Mouse (Mus musculus): ENCODE measurements around the gene Baz2a. TPM values are rescaled to one million over a fixed set of nuclear protein-coding genes. Genes with fewer than 3 reads are reported as not detected.
A peak's percentile ranks its signal among the peaks of the same experiment; 100 is the strongest.
"Not testable (repeated sequence)": the region's sequence is repeated elsewhere in the genome, so short reads cannot be mapped to it uniquely, and the experiment has no call there.

Baz2a gene
- total RNA-seq (2015) (51.3 and 53.5 TPM in 2 replicates), total RNA-seq (2017) (21.3 and 27.4 TPM in 2 replicates)

- ATAC-seq (ENCODE audit: poor library complexity, severe bottlenecking): peak; percentile 56
Observed at GRCm38 (mm10) chr10:128091564-128092505, at the start of gene Baz2a. Baz2a (plus strand) TSS chr10:128091577.

GRCm38 (mm10) chr10:128041636-128042035 lies 49.7 kb upstream of the Baz2a start:
- ATAC-seq (ENCODE audit: poor library complexity, severe bottlenecking): no peak

- no peak for ATAC-seq (ENCODE audit: poor library complexity, severe bottlenecking)
Observed at GRCm38 (mm10) chr10:128042466-128042865, 48.9 kb upstream of the Baz2a start.

GRCm38 (mm10) chr10:128043041-128043835 lies 48.1 kb upstream of the Baz2a start:
- no peak for ATAC-seq (ENCODE audit: poor library complexity, severe bottlenecking)

GRCm38 (mm10) chr10:128048157-128048556 lies 43.2 kb upstream of the Baz2a start:
- no peak for ATAC-seq (ENCODE audit: poor library complexity, severe bottlenecking)

GRCm38 (mm10) chr10:128049741-128050140 lies 41.6 kb upstream of the Baz2a start:
- no peak for ATAC-seq (ENCODE audit: poor library complexity, severe bottlenecking)

GRCm38 (mm10) chr10:128050355-128050754 lies 41.0 kb upstream of the Baz2a start:
- no peak for ATAC-seq (ENCODE audit: poor library complexity, severe bottlenecking)

GRCm38 (mm10) chr10:128051589-128051988 lies 39.8 kb upstream of the Baz2a start:
- no peak for ATAC-seq (ENCODE audit: poor library complexity, severe bottlenecking)

- not testable (repeated sequence) for ATAC-seq (ENCODE audit: poor library complexity, severe bottlenecking)
Observed at GRCm38 (mm10) chr10:128052136-128052535, 39.2 kb upstream of the Baz2a start.

- ATAC-seq (ENCODE audit: poor library complexity, severe bottlenecking): no peak
Observed at GRCm38 (mm10) chr10:128053001-128053400, 38.4 kb upstream of the Baz2a start.

GRCm38 (mm10) chr10:128058184-128058583 lies 33.2 kb upstream of the Baz2a start:
- peak; percentile 6; the same call in 1 of the 2 replicates for ATAC-seq (ENCODE audit: poor library complexity, severe bottlenecking)

- peak; percentile 81 for ATAC-seq (ENCODE audit: poor library complexity, severe bottlenecking)
Observed at GRCm38 (mm10) chr10:128058601-128059151, 32.7 kb upstream of the Baz2a start, which contains the start of gene Ptges3. Ptges3 (plus strand) TSS chr10:128058954.

- ATAC-seq (ENCODE audit: poor library complexity, severe bottlenecking): peak; percentile 78
Observed at GRCm38 (mm10) chr10:128059207-128059981, 32.0 kb upstream of the Baz2a start.

GRCm38 (mm10) chr10:128061109-128061508 lies 30.3 kb upstream of the Baz2a start:
- ATAC-seq (ENCODE audit: poor library complexity, severe bottlenecking): no peak

- ATAC-seq (ENCODE audit: poor library complexity, severe bottlenecking): no peak
Observed at GRCm38 (mm10) chr10:128062221-128062989, 29.0 kb upstream of the Baz2a start.

GRCm38 (mm10) chr10:128066072-128066471 lies 25.3 kb upstream of the Baz2a start:
- no peak for ATAC-seq (ENCODE audit: poor library complexity, severe bottlenecking)

GRCm38 (mm10) chr10:128069201-128069600 lies 22.2 kb upstream of the Baz2a start:
- peak; percentile 63 for ATAC-seq (ENCODE audit: poor library complexity, severe bottlenecking)

- not testable (repeated sequence) for ATAC-seq (ENCODE audit: poor library complexity, severe bottlenecking)
Observed at GRCm38 (mm10) chr10:128070432-128070831, 20.9 kb upstream of the Baz2a start.

GRCm38 (mm10) chr10:128078269-128078668 lies 13.1 kb upstream of the Baz2a start:
- not testable (repeated sequence) for ATAC-seq (ENCODE audit: poor library complexity, severe bottlenecking)

Data from megakaryocyte, adult 5-6 weeks (primary cell).